Mouse (Mus musculus) CH12.LX (cell line): ENCODE results near the gene H2-Ab1. TPM values are rescaled to one million over a fixed set of nuclear protein-coding genes. Genes with fewer than 3 reads are reported as not detected.

Source experiments
- DNase-seq: peaks from one replicate; pipeline ENCODE4 v3.0.0-alpha.2; 2013; ENCODE audit errors: extremely low read depth
- H3K27ac ChIP-seq: 2 replicates; pipeline ENCODE4 v1.5.1; 2012; ENCODE audit warnings: low read depth, mild to moderate bottlenecking, control low read depth, moderate library complexity; ENCODE audit not compliant: insufficient read depth
- H3K27me3 ChIP-seq: replicated peaks from 2 replicates; pipeline ENCODE3; 2012; ENCODE audit warnings: inconsistent platforms
- H3K36me3 ChIP-seq, 2 experiments: replicated peaks in 1 of 2; 2 replicates each; pipeline versions ENCODE3 to v1.6.1; 2012; ENCODE audit warnings: inconsistent platforms in 1 of 2, low read length in 1 of 2, mild to moderate bottlenecking in 1 of 2, mixed read lengths in 1 of 2, moderate library complexity in 1 of 2; ENCODE audit not compliant: control insufficient read depth in 1 of 2, insufficient read depth in 1 of 2
- H3K4me1 ChIP-seq, 2 experiments: 2 replicates each; pipeline ENCODE4 v1.6.1; 2012; ENCODE audit warnings: inconsistent platforms in 1 of 2, moderate library complexity in 1 of 2; ENCODE audit not compliant: insufficient read depth in 2 of 2, control insufficient read depth in 1 of 2
- H3K4me2 ChIP-seq: 2 replicates; pipeline ENCODE4 v1.6.1; 2012; ENCODE audit warnings: low read depth, mild to moderate bottlenecking, control low read depth; ENCODE audit not compliant: poor library complexity, insufficient read depth, severe bottlenecking
- H3K4me3 ChIP-seq, 3 experiments: fragments of 150-350 bp in 1 of 3; sonication (generic) in 1 of 3; replicated peaks in 1 of 3; 2 replicates each; pipeline versions ENCODE3 to v1.5.1; 2011 to 2012; ENCODE audit warnings: low read depth in 2 of 3, low read length in 2 of 3, mild to moderate bottlenecking in 2 of 3, moderate library complexity in 2 of 3, control low read depth in 1 of 3, improper control_type of control experiment in 1 of 3, inconsistent platforms in 1 of 3, mixed read lengths in 1 of 3; ENCODE audit not compliant: poor library complexity in 1 of 3
- H3K79me2 ChIP-seq: replicated peaks from 2 replicates; pipeline ENCODE4 v1.6.1; 2012; ENCODE audit warnings: mild to moderate bottlenecking, moderate library complexity; ENCODE audit not compliant: control insufficient read depth, poor library complexity, insufficient read depth, severe bottlenecking; ENCODE audit errors: extremely low read depth
- H3K9ac ChIP-seq: 2 replicates; pipeline ENCODE4 v1.6.1; 2012; ENCODE audit warnings: low read depth, mild to moderate bottlenecking, control low read depth, moderate library complexity; ENCODE audit not compliant: insufficient read depth
- H3K9me3 ChIP-seq: replicated peaks from 2 replicates; pipeline ENCODE3; 2012; ENCODE audit warnings: low read length, inconsistent platforms, mixed read lengths
- CHD1 ChIP-seq: IDR thresholded peaks from 2 replicates; pipeline ENCODE4 v1.6.1; 2012; ENCODE audit warnings: low read depth, low read length, improper control_type of control experiment, inconsistent platforms
- EP300 ChIP-seq: IDR thresholded peaks from 2 replicates; pipeline ENCODE4 v1.6.1; 2011; ENCODE audit warnings: low read length, improper control_type of control experiment
- ETS1 ChIP-seq: conservative IDR thresholded peaks from 2 replicates; pipeline ENCODE4 v1.6.1; 2012; ENCODE audit warnings: low read depth, mild to moderate bottlenecking, inconsistent platforms, low read length, improper control_type of control experiment, moderate library complexity
- GABPA ChIP-seq: IDR thresholded peaks from 2 replicates; pipeline ENCODE4 v1.6.1; 2012; ENCODE audit warnings: low read depth, low read length, improper control_type of control experiment, inconsistent platforms; ENCODE audit not compliant: insufficient replicate concordance
- JUN ChIP-seq: IDR thresholded peaks from 2 replicates; pipeline ENCODE4 v1.6.1; 2011; ENCODE audit warnings: low read depth, mild to moderate bottlenecking, low read length, improper control_type of control experiment, moderate library complexity; ENCODE audit not compliant: insufficient read depth
- MAX ChIP-seq: IDR thresholded peaks from 2 replicates; pipeline ENCODE4 v1.6.1; 2011; ENCODE audit warnings: low read length, improper control_type of control experiment
- MXI1 ChIP-seq: IDR thresholded peaks from 2 replicates; pipeline ENCODE4 v1.6.1; 2011; ENCODE audit warnings: mild to moderate bottlenecking, low read depth, low read length, improper control_type of control experiment
- MYC ChIP-seq: IDR thresholded peaks from 2 replicates; pipeline ENCODE4 v1.6.1; 2011; ENCODE audit warnings: low read depth, mild to moderate bottlenecking, improper control_type of control experiment, low read length
- NELFE ChIP-seq: IDR thresholded peaks from 2 replicates; pipeline ENCODE4 v1.6.1; 2011; ENCODE audit warnings: low read depth, low read length, improper control_type of control experiment
- POLR2AphosphoS2 ChIP-seq: IDR thresholded peaks from 2 replicates; pipeline ENCODE4 v1.6.1; 2011; ENCODE audit warnings: low read depth, low read length, improper control_type of control experiment
- SIN3A ChIP-seq: IDR thresholded peaks from 2 replicates; pipeline ENCODE4 v1.6.1; 2012; ENCODE audit warnings: low read length, improper control_type of control experiment, inconsistent platforms
- TBP ChIP-seq: conservative IDR thresholded peaks from 2 replicates; pipeline ENCODE4 v1.6.1; 2011; ENCODE audit warnings: low read depth, low read length, improper control_type of control experiment
- dilution Hi-C: fragments of 300-500 bp; cut with MboI; formaldehyde crosslinking; loops from 2 replicates; pipeline ENCODE4 v1.14.3; 2020; ENCODE audit warnings: low sequenced_read_pairs; ENCODE audit not compliant: extremely low pct_unique_long_range_greater_than_20kb, extremely low pct_ligation_motif_present
- in situ Hi-C: fragments of 300-500 bp; cut with MboI; formaldehyde crosslinking; loops from 3 replicates; pipeline ENCODE4 v1.14.3; 2019; ENCODE audit warnings: low sequenced_read_pairs, low pct_ligation_motif_present, low pct_unique_long_range_greater_than_20kb, mixed read lengths
- polyA plus RNA-seq: library from polyadenylated mRNA; unstranded; fragments of >175 nt; gene quantifications from 2 replicates; pipeline ENCODE4 v1.2.1, GENCODE M21; 2012; ENCODE audit warnings: low read depth; ENCODE audit not compliant: insufficient read length
- total RNA-seq, 2 experiments: library from RNA; depleted of rRNA; stranded (reverse); fragments of 300-350 nt in 1 of 2; fragments of >200 nt in 1 of 2; gene quantifications; 2 replicates each; pipeline ENCODE4 v1.2.3; 2012 to 2014

Gene H2-Ab1
- total and polyA plus RNA-seq, 3 experiments = 114 to 699 (median 119) TPM

DNA sequence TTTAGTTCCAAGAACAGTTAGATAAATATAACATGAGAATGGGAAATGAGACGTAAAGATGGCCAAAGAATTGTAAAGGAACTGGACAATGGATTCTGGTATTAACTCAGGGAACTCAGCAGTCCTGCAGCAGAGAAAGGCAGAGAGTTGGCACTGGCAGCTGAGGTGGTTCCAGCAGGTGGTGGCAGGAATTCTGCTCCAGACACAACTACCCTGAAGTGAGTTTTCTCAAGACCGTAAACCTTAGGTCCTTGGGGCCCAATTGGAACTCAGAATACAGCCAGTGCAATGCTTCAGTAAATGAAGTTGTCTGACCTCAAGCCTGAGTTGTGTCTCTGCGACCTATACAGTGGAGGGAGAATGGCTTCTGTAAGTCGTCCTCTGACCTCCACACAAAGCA is 36.8 kb downstream of the H2-Ab1 start:
- H3K36me3 ChIP-seq = peaks cover 4 to 14% of the 10 kb centered on the region in 2 experiments
- peak overlapping the region in 2 of 3 experiments; percentile 60 to 72 for H3K4me3 ChIP-seq
- peak overlapping the region; percentile 96 for H3K4me2 ChIP-seq
- peak overlapping the region; percentile 78 for H3K27ac ChIP-seq
- peaks cover 18 to 41% of the 10 kb centered on the region in 2 experiments for H3K4me1 ChIP-seq
- TF ChIP-seq ETS1 (0 out of 2 replicates have a peak, but pooled peaks have one; percentile 6), TBP (no peak), GABPA (no peak), MXI1 (no peak), SIN3A (0 out of 2 replicates have a peak, but pooled peaks have one; percentile 7), JUN (no peak), NELFE (no peak), MAX (no peak)
- no peak for DNase-seq
- no peaks in the 10 kb centered on the region for H3K27me3 ChIP-seq
- H3K9ac ChIP-seq = peak overlapping the region; percentile 58; the same call in 1 of the 2 replicates
- H3K9me3 ChIP-seq = peaks cover 6% of the 10 kb centered on the region
- in situ Hi-C loops = no loop called here
- dilution Hi-C loops = no loop called here
- peaks cover 15% of the 10 kb centered on the region for H3K79me2 ChIP-seq

DNA sequence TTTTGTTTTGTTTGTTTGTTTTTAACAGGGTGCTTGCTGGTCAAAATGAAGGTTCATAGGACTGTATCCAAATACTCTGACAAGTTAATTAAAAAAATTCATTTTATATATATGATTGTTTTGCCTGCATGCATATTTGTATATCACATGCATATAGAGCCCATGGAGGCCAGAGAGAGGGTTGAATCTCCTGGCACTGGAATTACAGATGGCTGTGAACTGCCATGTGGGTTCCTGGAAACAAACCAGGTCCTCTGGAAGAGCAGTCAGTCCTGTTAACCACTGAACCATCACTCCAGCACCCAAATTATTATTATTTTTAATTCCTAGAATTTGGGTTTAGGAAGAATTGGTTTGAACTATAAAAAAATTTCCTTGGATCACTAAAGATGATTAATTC is 37.8 kb downstream of the H2-Ab1 start:
- H3K9me3 ChIP-seq = peaks cover 7% of the 10 kb centered on the region
- peaks cover 18 to 45% of the 10 kb centered on the region in 2 experiments for H3K4me1 ChIP-seq
- H3K79me2 ChIP-seq = peaks cover 15% of the 10 kb centered on the region
- H3K27ac ChIP-seq = no peak overlapping the region; the same call in 1 of the 2 replicates
- peak overlapping the region in 2 of 3 experiments; percentile 60 to 72 for H3K4me3 ChIP-seq
- peak overlapping the region; percentile 96 for H3K9ac ChIP-seq
- peak overlapping the region; percentile 89; the same call in 1 of the 2 replicates for H3K4me2 ChIP-seq
- TF ChIP-seq MXI1 (peak; percentile 15; the same call in 1 of the 2 replicates), MYC (0 out of 2 replicates have a peak, but pooled peaks have one; percentile 43), CHD1 (peak; percentile 48; the same call in 1 of the 2 replicates), POLR2AphosphoS2 (no peak), EP300 (no peak)
- peaks cover 4 to 17% of the 10 kb centered on the region in 2 experiments for H3K36me3 ChIP-seq
- dilution Hi-C loops (no loop called here), in situ Hi-C loops (no loop called here)
- no peak for DNase-seq
- H3K27me3 ChIP-seq = no peaks in the 10 kb centered on the region
